Mouse (Mus musculus) brain, embryonic 18.5 days (tissue): ENCODE data around the gene Nptx1.

Experiments used
- DNase-seq: peaks from one replicate; pipeline ENCODE4 v3.0.0-alpha.2; 2012; ENCODE audit warnings: low read depth, low spot score

The Nptx1 gene

GRCm38 (mm10) chr11:119492830-119493229, 54.7 kb downstream of the Nptx1 start:
- DNase-seq = no peak

GRCm38 (mm10) chr11:119491690-119492087, 55.9 kb downstream of the Nptx1 start:
- DNase-seq = no peak

- peak; percentile 90 for DNase-seq
These were observed 56.5 kb downstream of the Nptx1 start, which contains the start of gene Endov for GRCm38 (mm10) chr11:119490861-119491689. Gene Endov, plus strand, starts transcription at chr11:119491347.
